In the genomic region with DNA sequence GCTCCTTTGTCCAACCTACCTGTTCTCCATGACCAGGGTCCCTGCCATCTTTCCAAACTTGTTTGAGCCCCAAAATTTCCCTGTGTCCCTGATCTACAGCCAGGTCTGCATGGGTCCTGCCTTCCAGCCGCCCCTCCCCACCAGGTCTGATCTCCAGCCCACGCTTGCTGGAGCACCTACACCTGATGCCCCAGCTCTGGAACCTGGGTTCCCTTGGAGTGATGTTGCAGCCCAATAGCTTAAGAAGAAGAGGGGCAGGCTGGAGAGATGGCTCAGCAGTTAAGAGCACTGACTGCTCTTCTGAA, we compare ENCODE assay signal across 9 mouse cellular contexts. TPM values are rescaled to one million over a fixed set of nuclear protein-coding genes. Genes with fewer than 3 reads are reported as not detected.
A peak's percentile ranks its signal among the peaks of the same experiment; 100 is the strongest.
DNase-seq lines count a peak whose midpoint lies in the region; ATAC-seq lines count a peak whose summit lies in the region.
"Had no signal": no experiment of that assay in that cellular context is flagged by ENCODE, and none has a peak within 500 bp of the region (broad histone marks: within the 10 kb centered on the region; RNA-seq: fewer than 3 reads in every experiment).

No protein-coding gene starts in this region.

- intact Hi-C loops in heart, postnatal 25 days (cut with DNase I): no loop called here

- no peak for DNase-seq in heart, postnatal 25 days (ENCODE audit: low spot score)
- DNase-seq in hindbrain, embryonic 14.5 days (ENCODE audit: low spot score): no peak
- DNase-seq in embryo, embryonic 11 days: no peak
- DNase-seq in kidney, adult 8-10 months: no peak
- no peak for DNase-seq in adrenal gland, postnatal 4 days (ENCODE audit: low spot score in 2 of 2)

- peak overlapping the region; percentile 55; the same call in 1 of the 2 replicates for H3K9ac ChIP-seq in heart, embryonic 16.5 days (ENCODE audit: low read length)
- peak overlapping the region; percentile 90; the same call in 1 of the 2 replicates for H3K9ac ChIP-seq in hindbrain, embryonic 14.5 days
- no peak overlapping the region for H3K9ac ChIP-seq in midbrain, embryonic 13.5 days (replicated peaks)

- H3K9me3 ChIP-seq in heart, embryonic 16.5 days (replicated peaks; ENCODE audit: control insufficient read depth, low read length): no peaks in the 10 kb centered on the region
- H3K9me3 ChIP-seq in hindbrain, embryonic 14.5 days (ENCODE audit: control insufficient read depth, low read length): no peaks in the 10 kb centered on the region
- H3K9me3 ChIP-seq in midbrain, embryonic 13.5 days: no peaks in the 10 kb centered on the region

- ATAC-seq in heart, embryonic 16.5 days (replicated peaks; ENCODE audit: extremely low read depth, insufficient read depth, low FRiP score): no peak
- ATAC-seq in hindbrain, embryonic 14.5 days (ENCODE audit: low FRiP score): no peak
- ATAC-seq in midbrain, embryonic 13.5 days: no peak

- peak overlapping the region; percentile 86 for H3K4me2 ChIP-seq in heart, embryonic 16.5 days (ENCODE audit: low read depth, low read length)
- H3K4me2 ChIP-seq in hindbrain, embryonic 14.5 days (replicated peaks): peak overlapping the region; percentile 99
- H3K4me2 ChIP-seq in midbrain, embryonic 13.5 days (replicated peaks): peak overlapping the region; percentile 92

- H3K36me3 ChIP-seq in heart, embryonic 16.5 days (ENCODE audit: control insufficient read depth, insufficient read depth): no peaks in the 10 kb centered on the region
- H3K36me3 ChIP-seq in hindbrain, embryonic 14.5 days (replicated peaks; ENCODE audit: control insufficient read depth, insufficient read depth): peaks cover 13% of the 10 kb centered on the region; the same call in 1 of the 2 replicates
- peaks cover 10% of the 10 kb centered on the region for H3K36me3 ChIP-seq in midbrain, embryonic 13.5 days

- peaks cover 18% of the 10 kb centered on the region for H3K4me1 ChIP-seq in heart, embryonic 16.5 days (ENCODE audit: control insufficient read depth, insufficient read depth, low read length)
- peaks cover 4% of the 10 kb centered on the region; the same call in 1 of the 2 replicates for H3K4me1 ChIP-seq in brown adipose tissue, adult 24 weeks (ENCODE audit: control insufficient read depth, insufficient read depth, insufficient read length, low read length)
- peaks cover 10% of the 10 kb centered on the region for H3K4me1 ChIP-seq in hindbrain, embryonic 14.5 days (replicated peaks; ENCODE audit: control insufficient read depth, insufficient read depth, low read length)
- H3K4me1 ChIP-seq in midbrain, embryonic 13.5 days (replicated peaks): peaks cover 23% of the 10 kb centered on the region

- H3K27me3 ChIP-seq in heart, embryonic 16.5 days (ENCODE audit: control insufficient read depth, insufficient read depth, low read length): no peaks in the 10 kb centered on the region
- H3K27me3 ChIP-seq in hindbrain, embryonic 14.5 days (ENCODE audit: control insufficient read depth, insufficient read depth, low read length): no peaks in the 10 kb centered on the region
- H3K27me3 ChIP-seq in midbrain, embryonic 13.5 days: peaks cover 10% of the 10 kb centered on the region; the same call in 1 of the 2 replicates

- H3K27ac ChIP-seq in heart, embryonic 16.5 days (ENCODE audit: low read length): no peak overlapping the region
- H3K27ac ChIP-seq in brown adipose tissue, adult 24 weeks (replicated peaks; ENCODE audit: low read depth, low read length): no peak overlapping the region
- no peak overlapping the region; the same call in 1 of the 2 replicates for H3K27ac ChIP-seq in hindbrain, embryonic 14.5 days
- H3K27ac ChIP-seq in midbrain, embryonic 13.5 days: peak overlapping the region; percentile 44; the same call in 1 of the 2 replicates

- 69% methylated on average over 2 of the region's 2 CpGs for WGBS in heart, embryonic 16.5 days
- WGBS in hindbrain, embryonic 14.5 days: 61% methylated on average over 2 of the region's 2 CpGs
- WGBS in midbrain, embryonic 13.5 days: 50% methylated on average over 2 of the region's 2 CpGs

- H3K4me3 ChIP-seq in heart, embryonic 16.5 days (ENCODE audit: low read length): peak overlapping the region; percentile 65
- H3K4me3 ChIP-seq in brown adipose tissue, adult 24 weeks (ENCODE audit: insufficient read depth, low read depth, low read length): peak overlapping the region; percentile 45
- H3K4me3 ChIP-seq in hindbrain, embryonic 14.5 days (replicated peaks; ENCODE audit: low read length): peak overlapping the region; percentile 75
- H3K4me3 ChIP-seq in midbrain, embryonic 13.5 days (replicated peaks): peak overlapping the region; percentile 62

RNA-seq across cellular contexts. Expression of gene Atp1b2, which starts 0.7 kb away (rescaled TPM):
- 22.3 and 25.6 TPM in 2 replicates for polyA plus RNA-seq in heart, embryonic 16.5 days (2015; fragmentation: Nextera tagmentation; extraction: Ambion mirVana)
- 10 to 100 TPM; 18.0 to 25.8 TPM for total RNA-seq in heart, postnatal 25 days (2021)
- polyA plus RNA-seq in brown adipose tissue, adult 24 weeks (2012; ENCODE audit: insufficient read depth, insufficient read length, missing spikeins): 6.7 and 8.3 TPM in 2 replicates
- 72.1 and 94.2 TPM in 2 replicates for polyA plus RNA-seq in hindbrain, embryonic 14.5 days (2014; fragmentation: Nextera tagmentation; extraction: Ambion mirVana)
- 23.2 and 24.3 TPM in 2 replicates for polyA plus RNA-seq in midbrain, embryonic 13.5 days (2015; fragmentation: Nextera tagmentation; extraction: Ambion mirVana)
- total RNA-seq in adrenal gland, postnatal 4 days (2021): 10 to 100 TPM; 74.6 to 83.4 TPM

RNA-seq across cellular contexts. Expression of gene Shbg, which starts 11.3 kb away (rescaled TPM):
- polyA plus RNA-seq in heart, embryonic 16.5 days (2015; fragmentation: Nextera tagmentation; extraction: Ambion mirVana): 0.20 TPM in 1 of 2 replicates, not detected in the other
- total RNA-seq in heart, postnatal 25 days (2021): not detected
- not detected in 2 replicates for polyA plus RNA-seq in brown adipose tissue, adult 24 weeks (2012; ENCODE audit: insufficient read depth, insufficient read length, missing spikeins)
- not detected in 2 replicates for polyA plus RNA-seq in hindbrain, embryonic 14.5 days (2014; fragmentation: Nextera tagmentation; extraction: Ambion mirVana)
- polyA plus RNA-seq in midbrain, embryonic 13.5 days (2015; fragmentation: Nextera tagmentation; extraction: Ambion mirVana): not detected in 2 replicates
- under 1 TPM in 1 of 2 experiments, not detected in 1; 0.59 TPM for total RNA-seq in adrenal gland, postnatal 4 days (2021)
- total RNA-seq: ES-E14 had no signal

RNA-seq across cellular contexts. Expression of gene Sat2, which starts 15.4 kb away (rescaled TPM):
- polyA plus RNA-seq in heart, embryonic 16.5 days (2015; fragmentation: Nextera tagmentation; extraction: Ambion mirVana): 13.0 and 13.8 TPM in 2 replicates
- total RNA-seq in heart, postnatal 25 days (2021): 1 to 10 TPM; 2.3 to 2.5 TPM
- 8.6 and 10.9 TPM in 2 replicates for polyA plus RNA-seq in brown adipose tissue, adult 24 weeks (2012; ENCODE audit: insufficient read depth, insufficient read length, missing spikeins)
- polyA plus RNA-seq in hindbrain, embryonic 14.5 days (2014; fragmentation: Nextera tagmentation; extraction: Ambion mirVana): 16.9 and 24.5 TPM in 2 replicates
- 25.1 and 28.5 TPM in 2 replicates for polyA plus RNA-seq in midbrain, embryonic 13.5 days (2015; fragmentation: Nextera tagmentation; extraction: Ambion mirVana)
- total RNA-seq in adrenal gland, postnatal 4 days (2021): 10 to 100 TPM; 18.3 to 20.9 TPM

RNA-seq across cellular contexts. Expression of gene Trp53, which starts 26.3 kb away (rescaled TPM):
- polyA plus RNA-seq in heart, embryonic 16.5 days (2015; fragmentation: Nextera tagmentation; extraction: Ambion mirVana): 79.1 and 87.0 TPM in 2 replicates
- 10 to 100 TPM; 16.9 to 17.9 TPM for total RNA-seq in heart, postnatal 25 days (2021)
- polyA plus RNA-seq in brown adipose tissue, adult 24 weeks (2012; ENCODE audit: insufficient read depth, insufficient read length, missing spikeins): 13.6 and 18.3 TPM in 2 replicates
- 55.7 TPM in 2 replicates for polyA plus RNA-seq in hindbrain, embryonic 14.5 days (2014; fragmentation: Nextera tagmentation; extraction: Ambion mirVana)
- polyA plus RNA-seq in midbrain, embryonic 13.5 days (2015; fragmentation: Nextera tagmentation; extraction: Ambion mirVana): 84.2 and 93.4 TPM in 2 replicates
- total RNA-seq in adrenal gland, postnatal 4 days (2021): 100 to 1,000 TPM in 1 of 2 experiments, 10 to 100 TPM in 1; 92.4 to 101 TPM

RNA-seq across cellular contexts. Expression of gene Fxr2, which starts 26.3 kb away (rescaled TPM):
- 22.1 and 25.4 TPM in 2 replicates for polyA plus RNA-seq in heart, embryonic 16.5 days (2015; fragmentation: Nextera tagmentation; extraction: Ambion mirVana)
- 10 to 100 TPM; 81.8 to 84.9 TPM for total RNA-seq in heart, postnatal 25 days (2021)
- polyA plus RNA-seq in brown adipose tissue, adult 24 weeks (2012; ENCODE audit: insufficient read depth, insufficient read length, missing spikeins): 27.8 and 29.5 TPM in 2 replicates
- 27.9 and 35.1 TPM in 2 replicates for polyA plus RNA-seq in hindbrain, embryonic 14.5 days (2014; fragmentation: Nextera tagmentation; extraction: Ambion mirVana)
- polyA plus RNA-seq in midbrain, embryonic 13.5 days (2015; fragmentation: Nextera tagmentation; extraction: Ambion mirVana): 40.5 and 52.4 TPM in 2 replicates
- 100 to 1,000 TPM in 1 of 2 experiments, 10 to 100 TPM in 1; 89.3 to 111 TPM for total RNA-seq in adrenal gland, postnatal 4 days (2021)
